Mouse (Mus musculus) gastrocnemius, postnatal 14 days (tissue): ENCODE results near the gene Dydc1. TPM values are rescaled to one million over a fixed set of nuclear protein-coding genes. Genes with fewer than 3 reads are reported as not detected.

Experiments used
- DNase-seq: peaks from one replicate; pipeline ENCODE4 v3.0.0; 2021; ENCODE audit warnings: mixed read lengths
- intact Hi-C: fragments of 180-260 bp; cut with DNase I; formaldehyde crosslinking; loops from one replicate; pipeline ENCODE4 v1.15.1; 2025; ENCODE audit warnings: low total_unique reads
- total RNA-seq, 2 experiments: library from RNA; stranded (reverse); gene quantifications; 2 replicates each; pipeline ENCODE4 v1.2.3; 2021

Gene Dydc1
- total RNA-seq, 2 experiments from 2014 or later: not detected

GRCm38 (mm10) chr14:41094114-41094513 is 21.4 kb downstream of the Dydc1 start:
- DNase-seq: no peak
- intact Hi-C loops: no loop called here

- DNase-seq: no peak
- intact Hi-C loops: no loop called here
These were observed 23.7 kb downstream of the Dydc1 start for GRCm38 (mm10) chr14:41096296-41096860.

GRCm38 (mm10) chr14:41098726-41099125 is 26.0 kb downstream of the Dydc1 start:
- intact Hi-C loops: no loop called here
- DNase-seq: no peak

- intact Hi-C loops: no loop called here
These were observed 28.0 kb downstream of the Dydc1 start for GRCm38 (mm10) chr14:41100712-41101111.

GRCm38 (mm10) chr14:41101242-41101641 is 28.5 kb downstream of the Dydc1 start:
- no peak for DNase-seq
- intact Hi-C loops: no loop called here

More at GRCm38 (mm10) chr14:41100712-41101111, 28.0 kb downstream of the Dydc1 start:
- DNase-seq: no peak

- DNase-seq: no peak
- intact Hi-C loops: no loop called here
These were observed 29.6 kb downstream of the Dydc1 start for GRCm38 (mm10) chr14:41102269-41102668.

GRCm38 (mm10) chr14:41104853-41105444 is 32.2 kb downstream of the Dydc1 start, which contains the start of gene Mat1a:
Mat1a (plus strand) TSS chr14:41105035.
- DNase-seq: no peak
- intact Hi-C loops: no loop called here

GRCm38 (mm10) chr14:41111031-41111668 is 38.4 kb downstream of the Dydc1 start:
- intact Hi-C loops: no loop called here
- no peak for DNase-seq

- intact Hi-C loops: no loop called here
- DNase-seq: no peak
These were observed 40.2 kb downstream of the Dydc1 start for GRCm38 (mm10) chr14:41112944-41113343.

GRCm38 (mm10) chr14:41116271-41116670 is 43.6 kb downstream of the Dydc1 start:
- no peak for DNase-seq
- intact Hi-C loops: no loop called here

- DNase-seq: no peak
- intact Hi-C loops: no loop called here
These were observed 52.0 kb downstream of the Dydc1 start for GRCm38 (mm10) chr14:41124683-41125082.

- DNase-seq: no peak
These were observed 55.3 kb downstream of the Dydc1 start for GRCm38 (mm10) chr14:41127997-41128396.

GRCm38 (mm10) chr14:41131540-41131939 is 58.8 kb downstream of the Dydc1 start, which contains the start of gene Sftpa1:
Sftpa1 (plus strand) TSS chr14:41131782.
- intact Hi-C loops: no loop called here
- DNase-seq: no peak

More at GRCm38 (mm10) chr14:41127997-41128396, 55.3 kb downstream of the Dydc1 start:
- intact Hi-C loops: no loop called here

GRCm38 (mm10) chr14:41137006-41137405 is 64.3 kb downstream of the Dydc1 start:
- intact Hi-C loops: no loop called here

GRCm38 (mm10) chr14:41140686-41141085 is 68.0 kb downstream of the Dydc1 start:
- no peak for DNase-seq
- intact Hi-C loops: no loop called here

More at GRCm38 (mm10) chr14:41137006-41137405, 64.3 kb downstream of the Dydc1 start:
- no peak for DNase-seq

Other genes starting within 250 kb of the Dydc1 start
- gene Sh2d4b, start 179.6 kb upstream of the Dydc1 start, total RNA-seq: under 1 TPM; 0.31 to 0.41 TPM
- gene Tspan14, start 106.1 kb upstream of the Dydc1 start, total RNA-seq: 10 to 100 TPM; 16.3 to 16.8 TPM
- gene Fam213a, start 59.1 kb upstream of the Dydc1 start, total RNA-seq: 1 to 10 TPM; 8.4 to 9.7 TPM
- not detected for gene Dydc2, start 3.7 kb upstream of the Dydc1 start, total RNA-seq
- gene Mat1a, start 32.1 kb downstream of the Dydc1 start, total RNA-seq: not detected
- gene Sftpa1, start 58.9 kb downstream of the Dydc1 start, total RNA-seq: not detected
- gene Mbl1, start 78.5 kb downstream of the Dydc1 start, total RNA-seq: not detected
- not detected for gene Sftpd, start 112.2 kb downstream of the Dydc1 start, total RNA-seq
- gene Gm2832, start 205.9 kb downstream of the Dydc1 start, total RNA-seq: not detected